ENCODE assay signal across 8 mouse cellular contexts in genomic region chr19:15800856-15801706, GRCm38 (mm10).
DNase-seq lines count a peak whose midpoint lies in the region; ATAC-seq and TF ChIP-seq lines count a peak whose summit lies in the region.

No protein-coding gene starts in this region.

- H3K9me3 ChIP-seq in kidney, postnatal 0 days (replicated peaks; ENCODE audit: low read length), result no peaks in the 10 kb centered on the region
- no peaks in the 10 kb centered on the region for H3K9me3 ChIP-seq in liver, embryonic 15.5 days (replicated peaks)
- no peaks in the 10 kb centered on the region for H3K9me3 ChIP-seq in neural tube, embryonic 14.5 days (ENCODE audit: control insufficient read depth, low read length)

- 22% methylated on average over 16 of the region's 16 CpGs for WGBS in kidney, postnatal 0 days
- WGBS in liver, embryonic 15.5 days (ENCODE audit: insufficient replicate concordance), result 29% methylated on average over 16 of the region's 16 CpGs
- WGBS in neural tube, embryonic 14.5 days, result 15% methylated on average over 16 of the region's 16 CpGs

- peaks cover 5% of the 10 kb centered on the region; the same call in 1 of the 2 replicates for H3K27me3 ChIP-seq in kidney, postnatal 0 days (ENCODE audit: insufficient read depth, low read length)
- 0 out of 2 replicates have a peak, but pooled peaks cover 3% of the 10 kb centered on the region for H3K27me3 ChIP-seq in liver, embryonic 15.5 days
- H3K27me3 ChIP-seq in neural tube, embryonic 14.5 days (ENCODE audit: control insufficient read depth, insufficient read depth, low read length), result no peaks in the 10 kb centered on the region

- no peak; the same call in 1 of the 2 replicates for ATAC-seq in kidney, postnatal 0 days (replicated peaks; ENCODE audit: low FRiP score, low read depth)
- no peak for ATAC-seq in liver, embryonic 15.5 days (ENCODE audit: insufficient read depth)
- peak; percentile 85 for ATAC-seq in neural tube, embryonic 14.5 days (ENCODE audit: low read depth)

- peaks cover 5% of the 10 kb centered on the region; the same call in 1 of the 2 replicates for H3K4me1 ChIP-seq in kidney, postnatal 0 days (replicated peaks; ENCODE audit: insufficient read depth, low read length)
- H3K4me1 ChIP-seq in liver, embryonic 15.5 days (replicated peaks), result no peaks in the 10 kb centered on the region
- peaks cover 22% of the 10 kb centered on the region for H3K4me1 ChIP-seq in neural tube, embryonic 14.5 days (ENCODE audit: control insufficient read depth, insufficient read depth, low read length)

- peak overlapping the region; percentile 62 for H3K4me2 ChIP-seq in kidney, postnatal 0 days (ENCODE audit: low read length)
- peak overlapping the region; percentile 46 for H3K4me2 ChIP-seq in liver, embryonic 15.5 days
- peak overlapping the region; percentile 43 for H3K4me2 ChIP-seq in neural tube, embryonic 14.5 days (ENCODE audit: low read depth, low read length)

- TF ChIP-seq CTCF in kidney, postnatal 0 days (IDR thresholded peaks at IDR 0.05; ENCODE audit: low read depth), result no peak

- H3K27ac ChIP-seq in kidney, postnatal 0 days, result no peak overlapping the region
- no peak overlapping the region for H3K27ac ChIP-seq in liver, embryonic 15.5 days (replicated peaks)
- peak overlapping the region; percentile 22; the same call in 1 of the 2 replicates for H3K27ac ChIP-seq in neural tube, embryonic 14.5 days (ENCODE audit: low read depth, low read length)

- DNase-seq in kidney, postnatal 0 days (ENCODE audit: low spot score), result peak; percentile 68
- DNase-seq in kidney, adult 11 months, result no peak
- peak; percentile 70 for DNase-seq in embryo, embryonic 9.5 days (ENCODE audit: extremely low spot score)
- DNase-seq in heart, adult 8-10 months (ENCODE audit: low spot score), result peak; percentile 24
- DNase-seq in layer of hippocampus, adult 18-20 months (ENCODE audit: low spot score in 2 of 2), result peak; percentile 76 to 85
- no peak for DNase-seq in ovary, postnatal 14 days (ENCODE audit: low spot score)

- no peak overlapping the region for H3K9ac ChIP-seq in kidney, postnatal 0 days (ENCODE audit: low read depth, low read length)
- no peak overlapping the region for H3K9ac ChIP-seq in liver, embryonic 15.5 days
- no peak overlapping the region for H3K9ac ChIP-seq in neural tube, embryonic 14.5 days (replicated peaks; ENCODE audit: low read depth, low read length)

- H3K4me3 ChIP-seq in kidney, postnatal 0 days (replicated peaks; ENCODE audit: low read depth, low read length), result peak overlapping the region; percentile 28
- peak overlapping the region; percentile 22 for H3K4me3 ChIP-seq in liver, embryonic 15.5 days (replicated peaks)
- H3K4me3 ChIP-seq in neural tube, embryonic 14.5 days (ENCODE audit: low read depth, low read length), result no peak overlapping the region; the same call in 1 of the 2 replicates

- no peaks in the 10 kb centered on the region for H3K36me3 ChIP-seq in kidney, postnatal 0 days (ENCODE audit: insufficient read depth, low read length)
- H3K36me3 ChIP-seq in liver, embryonic 15.5 days (replicated peaks), result no peaks in the 10 kb centered on the region
- H3K36me3 ChIP-seq in neural tube, embryonic 14.5 days (ENCODE audit: control insufficient read depth, insufficient read depth, low read length), result no peaks in the 10 kb centered on the region

Comparison
In these comparisons a context has a peak if more than half of its experiments do, and no peak if none do; other contexts are left out.
1. DNase-seq: peak in kidney, postnatal 0 days (single experiment), embryo, embryonic 9.5 days (single experiment), heart, adult 8-10 months (single experiment) and layer of hippocampus, adult 18-20 months (2 of 2); none in kidney, adult 11 months (single experiment) and ovary, postnatal 14 days (single experiment).
2. Peak in every context shown above with its lines, with median percentiles within 50 percentile points of each other: H3K4me2 ChIP-seq.